Mouse (Mus musculus) left cerebral cortex, adult 6 months (tissue): ENCODE results near the gene Dpf2. TPM values are rescaled to one million over a fixed set of nuclear protein-coding genes. Genes with fewer than 3 reads are reported as not detected.

Experiments
- long read RNA-seq, 2 experiments: library from polyadenylated mRNA; unstranded; transcript quantifications; one replicate each; pipeline ENCODE4 v2.0.0; 2019 to 2020
- polyA plus RNA-seq: library from polyadenylated mRNA; unstranded; fragments of <200 nt; fragmentation: Nextera tagmentation; gene quantifications from 2 replicates; pipeline ENCODE4 v1.2.3, GENCODE M21; 2021

The Dpf2 gene
- 31.6 and 39.7 TPM in 2 replicates for polyA plus RNA-seq
- long read RNA-seq, experiment 1, transcript Dpf2-205 (11 exons, 3,314 nt) = minor isoform, 61 of 320 reads
- long read RNA-seq, experiment 1, transcript Dpf2-202 (12 exons, 2,406 nt) = major isoform, 207 of 320 reads
- long read RNA-seq, experiment 1, partial matches to known transcripts = 10 of 320 reads
- long read RNA-seq, experiment 1, other reads (novel, unspliced or antisense) = 39 of 320 reads
- long read RNA-seq, experiment 2, transcript Dpf2-202 (12 exons, 2,406 nt) = major isoform, 13 of 27 reads
- long read RNA-seq, experiment 2, partial matches to known transcripts = 3 of 27 reads
- long read RNA-seq, experiment 2, other reads (novel, unspliced or antisense) = 7 of 27 reads

DNA sequence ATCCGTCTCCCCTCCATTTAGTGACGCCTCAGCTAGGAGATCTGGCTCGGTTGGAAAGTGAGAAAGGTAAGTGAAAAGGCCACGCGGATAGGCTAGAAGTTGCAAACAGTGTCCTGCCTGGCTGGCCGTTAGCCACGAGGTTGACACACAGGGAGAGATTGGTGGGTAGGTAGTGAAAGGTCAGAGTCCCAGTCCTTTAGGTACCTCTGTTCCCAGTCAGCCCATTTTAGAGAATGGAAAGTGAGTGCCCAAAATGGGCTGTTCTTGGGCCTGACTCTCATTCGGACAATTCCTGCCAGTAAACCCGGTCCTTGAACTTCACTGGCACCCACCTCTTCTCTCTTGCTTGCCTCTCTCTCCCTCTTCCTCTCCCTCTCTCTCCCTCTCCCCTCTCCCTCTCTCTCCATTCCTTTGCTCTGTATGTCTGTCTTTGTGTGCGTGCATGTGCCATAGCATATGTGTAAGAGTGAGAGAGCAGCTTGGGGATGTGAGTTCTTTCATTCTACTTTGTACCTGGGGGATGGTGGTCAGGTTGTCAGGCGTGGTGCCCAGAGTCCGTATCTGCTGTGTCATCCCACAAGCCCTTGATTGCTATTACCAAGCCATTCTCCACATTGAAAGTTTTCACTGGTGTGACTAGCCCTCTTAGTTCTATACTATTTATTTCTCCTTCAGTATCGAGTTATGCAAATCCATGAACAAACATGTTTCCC is at the start of gene Dpf2:
TSS of gene Dpf2 (minus strand) at position 4 of the 713 bp plus-strand sequence.

DNA sequence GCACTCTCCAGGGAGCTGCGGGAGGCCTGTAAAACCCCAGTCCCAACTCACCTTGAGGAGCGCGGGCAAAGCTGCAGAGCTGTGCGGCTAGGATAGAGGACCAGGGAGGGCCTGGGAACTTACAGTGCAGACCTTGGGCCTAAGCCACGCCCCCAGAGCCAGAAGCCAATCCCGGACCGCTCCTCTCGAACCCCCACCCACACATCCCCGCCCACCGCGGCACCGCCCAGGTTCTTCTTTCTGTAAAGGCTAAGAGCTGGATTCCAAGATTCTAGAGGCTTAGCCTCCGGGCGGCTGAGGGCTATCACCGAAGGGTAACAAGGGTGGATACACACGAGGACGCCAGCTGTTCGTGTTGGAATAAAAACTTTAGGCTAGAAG is 11.9 kb upstream of the Dpf2 start, which contains the start of gene Cdc42ep2:
TSS of gene Cdc42ep2 (minus strand) at position 104 of the 381 bp plus-strand sequence.

DNA sequence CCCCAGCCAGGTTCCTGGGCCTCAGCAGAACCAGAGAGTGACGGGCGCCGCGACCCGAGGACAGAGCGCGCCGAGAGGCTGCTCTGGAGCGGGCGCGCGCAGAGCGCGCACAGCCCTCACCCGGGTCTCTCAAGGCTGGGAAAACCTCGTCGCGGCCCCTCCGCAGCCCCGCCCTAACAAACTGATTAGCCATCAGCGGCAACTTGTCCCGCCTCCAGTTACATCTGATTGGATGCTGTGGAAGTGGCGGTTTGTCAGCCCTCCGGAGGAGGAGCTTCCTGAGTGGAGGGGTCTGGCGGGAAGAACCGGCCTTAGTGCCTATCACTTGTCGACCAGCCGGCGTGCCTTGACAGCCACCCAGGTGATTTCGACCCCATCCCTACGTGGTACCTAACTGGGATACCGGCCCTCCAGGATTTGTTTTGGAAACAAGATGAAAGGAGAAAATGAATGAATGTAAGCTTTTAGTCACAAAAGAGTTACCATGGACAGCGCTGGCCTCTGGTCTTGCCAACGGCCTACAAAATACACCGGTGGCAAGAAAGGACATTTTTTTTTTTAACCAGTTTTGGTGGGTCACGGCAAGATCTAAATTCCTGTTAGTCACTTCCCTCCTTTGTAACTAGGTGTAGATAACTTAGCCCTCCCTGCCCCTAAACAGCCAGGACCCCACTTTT is 18.7 kb downstream of the Dpf2 start, which contains the start of gene Tigd3:
TSS of gene Tigd3 (minus strand) at position 148 of the 677 bp plus-strand sequence.

DNA sequence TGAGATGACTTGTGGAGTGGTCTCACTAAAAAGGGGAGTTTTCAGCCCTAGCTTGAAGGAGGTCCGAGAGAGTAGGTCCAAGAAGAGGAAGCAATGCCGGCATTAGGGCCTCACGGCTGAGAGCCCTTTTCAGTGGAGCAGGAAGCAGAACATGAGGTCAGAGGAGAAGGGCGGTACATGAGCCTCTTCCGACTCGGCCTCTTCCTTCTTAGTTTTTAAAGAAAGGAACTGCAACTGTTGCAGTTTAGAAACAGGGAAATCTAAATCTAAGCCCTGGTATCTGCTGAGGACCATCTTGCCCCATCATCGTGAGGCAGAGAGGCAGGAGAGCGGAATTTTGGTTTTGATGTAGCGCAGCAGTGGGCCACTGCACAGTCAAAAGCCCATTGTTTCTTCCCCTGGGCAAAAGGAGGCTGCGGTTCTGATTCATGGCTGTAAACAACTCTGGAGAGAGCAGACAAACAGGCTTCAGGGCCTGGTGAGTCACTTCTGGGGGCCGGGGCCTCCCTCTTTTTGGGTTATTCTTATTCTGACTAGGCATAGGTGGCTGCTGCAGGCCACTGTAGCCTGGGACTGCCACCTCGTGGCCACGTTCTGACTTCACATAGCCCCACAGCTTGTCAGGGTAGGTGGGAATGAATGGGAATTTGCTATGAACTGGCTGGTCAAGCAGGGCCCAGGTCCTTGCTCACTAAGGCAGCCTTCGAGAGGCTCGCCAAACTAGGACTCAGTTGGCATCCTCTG is 35.0 kb downstream of the Dpf2 start, which contains the start of gene Slc25a45:
TSS of gene Slc25a45 (plus strand) at position 191 of the 744 bp plus-strand sequence.

DNA sequence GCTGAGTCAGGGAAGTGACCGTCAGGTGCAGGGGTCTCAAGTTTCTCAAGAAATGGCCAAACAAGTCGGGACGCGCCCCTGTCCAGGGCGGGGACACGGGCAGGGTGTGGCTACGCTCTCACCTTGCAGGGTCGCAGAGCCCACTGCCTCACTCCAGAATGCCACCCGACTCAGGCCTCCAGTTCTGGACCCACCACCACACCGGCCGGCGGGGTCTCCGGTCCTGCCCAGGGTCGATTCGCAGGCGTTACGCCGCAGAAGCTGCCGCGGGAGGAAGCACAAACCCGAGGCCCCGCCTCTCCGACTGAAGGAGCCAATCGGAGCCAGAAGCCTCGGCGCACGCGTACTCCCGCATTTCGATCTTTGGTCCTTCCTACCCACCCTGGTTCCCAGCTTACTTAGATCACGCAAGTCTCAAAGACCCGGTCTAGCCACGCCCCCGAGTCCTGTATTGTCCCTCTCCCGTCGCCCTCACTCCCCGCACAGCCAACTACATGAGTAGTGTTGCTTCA is 37.8 kb downstream of the Dpf2 start, which contains the start of gene Frmd8:
TSS of gene Frmd8 (minus strand) at position 306 of the 512 bp plus-strand sequence.

Other genes with a start within 250 kb of the Dpf2 start
- 5.4 and 5.9 TPM in 2 replicates for gene Sipa1, start 249.3 kb downstream of the Dpf2 start, polyA plus RNA-seq
- gene Map3k11, start 224.3 kb downstream of the Dpf2 start, polyA plus RNA-seq = 5.6 and 10.1 TPM in 2 replicates
- 6.8 and 13.0 TPM in 2 replicates for gene Pcnx3, start 224.1 kb downstream of the Dpf2 start, polyA plus RNA-seq
- gene Kcnk7, start 208.6 kb downstream of the Dpf2 start, polyA plus RNA-seq = 0.38 and 0.49 TPM in 2 replicates
- gene Ehbp1l1, start 186.7 kb downstream of the Dpf2 start, polyA plus RNA-seq = 13.5 and 14.4 TPM in 2 replicates
- 22.3 and 26.6 TPM in 2 replicates for gene Fam89b, start 183.4 kb downstream of the Dpf2 start, polyA plus RNA-seq
- 3.3 and 3.5 TPM in 2 replicates for gene Ltbp3, start 172.1 kb downstream of the Dpf2 start, polyA plus RNA-seq
- gene Scyl1, start 141.6 kb downstream of the Dpf2 start, polyA plus RNA-seq = 65.3 and 68.3 TPM in 2 replicates
- gene Frmd8, start 37.7 kb downstream of the Dpf2 start, polyA plus RNA-seq = 12.0 and 15.6 TPM in 2 replicates
- 1.4 and 1.8 TPM in 2 replicates for gene Slc25a45, start 35.2 kb downstream of the Dpf2 start, polyA plus RNA-seq
- gene Tigd3, start 18.9 kb downstream of the Dpf2 start, polyA plus RNA-seq = 1.1 and 1.3 TPM in 2 replicates
- 10.3 and 11.5 TPM in 2 replicates for gene Cdc42ep2, start 11.8 kb upstream of the Dpf2 start, polyA plus RNA-seq
- 1.9 and 3.1 TPM in 2 replicates for gene Pola2, start 51.2 kb upstream of the Dpf2 start, polyA plus RNA-seq
- not detected in 2 replicates for gene Slc22a20, start 73.1 kb upstream of the Dpf2 start, polyA plus RNA-seq
- gene Capn1, start 102.9 kb upstream of the Dpf2 start, polyA plus RNA-seq = 1.5 and 7.2 TPM in 2 replicates
- gene Syvn1, start 133.6 kb upstream of the Dpf2 start, polyA plus RNA-seq = 28.4 and 36.3 TPM in 2 replicates
- 48.7 and 64.5 TPM in 2 replicates for gene Mrpl49, start 144.8 kb upstream of the Dpf2 start, polyA plus RNA-seq
- gene Fau, start 144.8 kb upstream of the Dpf2 start, polyA plus RNA-seq = 3,354 and 3,515 TPM in 2 replicates
- 65.8 and 70.2 TPM in 2 replicates for gene Znhit2, start 148.2 kb upstream of the Dpf2 start, polyA plus RNA-seq
- 19.1 and 28.0 TPM in 2 replicates for gene Tm7sf2, start 155.4 kb upstream of the Dpf2 start, polyA plus RNA-seq
- gene Vps51, start 164.2 kb upstream of the Dpf2 start, polyA plus RNA-seq = 66.0 and 72.3 TPM in 2 replicates
- not detected in 2 replicates for gene Tmem262, start 167.0 kb upstream of the Dpf2 start, polyA plus RNA-seq
- gene Gm28374, start 169.2 kb upstream of the Dpf2 start, polyA plus RNA-seq = 0.30 and 0.31 TPM in 2 replicates
- gene Zfpl1, start 171.9 kb upstream of the Dpf2 start, polyA plus RNA-seq = 55.1 and 67.5 TPM in 2 replicates
- gene Cdca5, start 172.0 kb upstream of the Dpf2 start, polyA plus RNA-seq = 0.08 and 0.12 TPM in 2 replicates
- not detected in 2 replicates for gene AC131692.1, start 181.4 kb upstream of the Dpf2 start, polyA plus RNA-seq
- gene Naaladl1, start 192.8 kb upstream of the Dpf2 start, polyA plus RNA-seq = 0.07 and 0.18 TPM in 2 replicates
- gene Sac3d1, start 205.6 kb upstream of the Dpf2 start, polyA plus RNA-seq = 48.7 and 63.2 TPM in 2 replicates
- gene Snx15, start 215.3 kb upstream of the Dpf2 start, polyA plus RNA-seq = 63.9 and 70.7 TPM in 2 replicates
- gene Batf2, start 228.0 kb upstream of the Dpf2 start, polyA plus RNA-seq = 0.19 TPM in 1 of 2 replicates, not detected in the other
- 175 and 184 TPM in 2 replicates for gene Arl2, start 228.5 kb upstream of the Dpf2 start, polyA plus RNA-seq